Mouse (Mus musculus) ES-Bruce4 (cell line): ENCODE measurements around the gene Sipa1l2.

Source experiments
- CTCF ChIP-seq: IDR thresholded peaks from one replicate; pipeline ENCODE4 v1.8.1; 2011; ENCODE audit warnings: low read depth, low read length
- EP300 ChIP-seq: IDR thresholded peaks from 2 replicates; pipeline ENCODE4 v1.6.1; 2011; ENCODE audit warnings: low read depth, low read length; ENCODE audit not compliant: insufficient read depth

- no peak for TF ChIP-seq CTCF
- no peak for TF ChIP-seq EP300
Measured at GRCm38 (mm10) chr8:125522151-125522550, 47.5 kb downstream of the Sipa1l2 start.
